Mouse (Mus musculus) liver, embryonic 11.5 days (tissue): ENCODE measurements at regions not wholly inside any gene's neighbourhood (a gene's known extent, or its start where the extent isn't known, plus 50 kb on each side); places are given as distances from the start of the nearest gene placed in this dataset.

ENCODE experiments used
- ATAC-seq: fragments of 200-750 bp; cut with Nextera tagmentation; replicated peaks from 2 replicates; pipeline ENCODE4 v1.8.0; 2017; ENCODE audit warnings: moderate number of reproducible peaks, mild to moderate bottlenecking, moderate TSS enrichment, moderate library complexity; ENCODE audit not compliant: low FRiP score
- DNase-seq: peaks from one replicate; pipeline ENCODE4 v3.0.0-alpha.2; 2017; ENCODE audit warnings: low spot score
- H3K27ac ChIP-seq: fragments of 300-500 bp; sonication (generic); 2 replicates; pipeline ENCODE4 v1.5.1; 2014; ENCODE audit warnings: mild to moderate bottlenecking, low read depth, low read length, control low read depth
- H3K27me3 ChIP-seq: fragments of 300-500 bp; sonication (generic); replicated peaks from 2 replicates; pipeline ENCODE4 v1.6.1; 2014; ENCODE audit warnings: low read length, mixed read lengths; ENCODE audit not compliant: control insufficient read depth, insufficient read depth
- H3K36me3 ChIP-seq: fragments of 300-500 bp; sonication (generic); 2 replicates; pipeline ENCODE4 v1.6.1; 2014; ENCODE audit warnings: mild to moderate bottlenecking, low read length, moderate library complexity, mixed read lengths; ENCODE audit not compliant: control insufficient read depth, insufficient read depth
- H3K4me1 ChIP-seq: fragments of 300-500 bp; sonication (generic); replicated peaks from 2 replicates; pipeline ENCODE4 v1.6.1; 2014; ENCODE audit warnings: low read length, mixed read lengths; ENCODE audit not compliant: control insufficient read depth, insufficient read depth
- H3K4me2 ChIP-seq: fragments of 300-500 bp; sonication (generic); 2 replicates; pipeline ENCODE4 v1.6.1; 2014; ENCODE audit warnings: mild to moderate bottlenecking, control low read depth, moderate library complexity
- H3K4me3 ChIP-seq: fragments of 300-500 bp; sonication (generic); 2 replicates; pipeline ENCODE4 v1.5.1; 2014; ENCODE audit warnings: low read depth, low read length, control low read depth
- H3K9ac ChIP-seq: fragments of 300-500 bp; sonication (generic); 2 replicates; pipeline ENCODE4 v1.6.1; 2014; ENCODE audit warnings: low read depth, low read length, control low read depth
- H3K9me3 ChIP-seq: fragments of 300-500 bp; sonication (generic); 2 replicates; pipeline ENCODE4 v1.6.1; 2016; ENCODE audit warnings: low read length, inconsistent platforms, mixed read lengths; ENCODE audit not compliant: control insufficient read depth
- whole genome bisulfite sequencing: fragments of 180-500 bp; shearing (Covaris S2); extraction: QIAGEN DNeasy Blood & Tissue Kit; methylation state at CpG from one replicate; pipeline ENCODE4 v1.1.7; 2014; 5-methylcytosine and 5-hydroxymethylcytosine counted together

- Histone ChIP-seq H3K9ac (no peak overlapping the region), H3K4me2 (no peak overlapping the region), H3K4me3 (no peak overlapping the region), H3K9me3 (no peaks in the 10 kb centered on the region), H3K4me1 (no peaks in the 10 kb centered on the region), H3K27me3 (no peaks in the 10 kb centered on the region), H3K27ac (no peak overlapping the region), H3K36me3 (no peaks in the 10 kb centered on the region)
- no peak for DNase-seq
- no peak for ATAC-seq
- WGBS: 38% methylated on average over 12 of the region's 12 CpGs
Measured at GRCm38 (mm10) chr2:160093078-160093477, 240.9 kb downstream of the Gm826 start.

- Histone ChIP-seq H3K9ac (no peak overlapping the region), H3K27me3 (no peaks in the 10 kb centered on the region), H3K9me3 (no peaks in the 10 kb centered on the region), H3K4me2 (no peak overlapping the region), H3K27ac (no peak overlapping the region), H3K36me3 (no peaks in the 10 kb centered on the region), H3K4me1 (no peaks in the 10 kb centered on the region), H3K4me3 (no peak overlapping the region)
- no peak for DNase-seq
- WGBS: 77% methylated on average over 4 of the region's 4 CpGs
- no peak for ATAC-seq
Measured at GRCm38 (mm10) chr2:160085999-160086398, 248.0 kb downstream of the Gm826 start.

- no peak overlapping the region for H3K4me3 ChIP-seq
- no peaks in the 10 kb centered on the region for H3K4me1 ChIP-seq
- H3K4me2 ChIP-seq: no peak overlapping the region
- WGBS: 81% methylated on average over 4 of the region's 4 CpGs
- no peaks in the 10 kb centered on the region for H3K9me3 ChIP-seq
- DNase-seq (no peak), ATAC-seq (no peak)
- H3K27ac ChIP-seq: no peak overlapping the region
- no peaks in the 10 kb centered on the region for H3K27me3 ChIP-seq
- H3K36me3 ChIP-seq: no peaks in the 10 kb centered on the region
- no peak overlapping the region for H3K9ac ChIP-seq
Measured at GRCm38 (mm10) chr2:160083674-160084073, 250.3 kb downstream of the Gm826 start.

GRCm38 (mm10) chr2:160082106-160082653, 251.8 kb downstream of the Gm826 start:
- Histone ChIP-seq H3K36me3 (no peaks in the 10 kb centered on the region), H3K4me2 (no peak overlapping the region), H3K27ac (no peak overlapping the region), H3K9me3 (no peaks in the 10 kb centered on the region), H3K9ac (no peak overlapping the region), H3K27me3 (no peaks in the 10 kb centered on the region), H3K4me1 (no peaks in the 10 kb centered on the region), H3K4me3 (no peak overlapping the region)
- no peak for ATAC-seq
- WGBS: 76% methylated on average over 5 of the region's 5 CpGs
- DNase-seq: no peak

- H3K4me1 ChIP-seq: no peaks in the 10 kb centered on the region
- WGBS: 76% methylated on average over 3 of the region's 3 CpGs
- no peaks in the 10 kb centered on the region for H3K36me3 ChIP-seq
- H3K9ac ChIP-seq: no peak overlapping the region
- H3K9me3 ChIP-seq: no peaks in the 10 kb centered on the region
- no peak overlapping the region for H3K27ac ChIP-seq
- no peak overlapping the region for H3K4me2 ChIP-seq
- no peak overlapping the region for H3K4me3 ChIP-seq
- DNase-seq (no peak), ATAC-seq (no peak)
- H3K27me3 ChIP-seq: no peaks in the 10 kb centered on the region
Measured at GRCm38 (mm10) chr2:160075694-160076093, 258.3 kb downstream of the Gm826 start.

- no peak for ATAC-seq
- Histone ChIP-seq H3K4me3 (no peak overlapping the region), H3K4me1 (no peaks in the 10 kb centered on the region), H3K9ac (no peak overlapping the region), H3K27ac (no peak overlapping the region), H3K9me3 (no peaks in the 10 kb centered on the region), H3K4me2 (no peak overlapping the region), H3K27me3 (no peaks in the 10 kb centered on the region), H3K36me3 (no peaks in the 10 kb centered on the region)
- DNase-seq: no peak
- 56% methylated on average over 2 of the region's 2 CpGs for WGBS
Measured at GRCm38 (mm10) chr2:160070441-160070840, 263.5 kb downstream of the Gm826 start.

GRCm38 (mm10) chr2:160068772-160069171, 265.2 kb downstream of the Gm826 start:
- H3K9me3 ChIP-seq: no peaks in the 10 kb centered on the region
- ATAC-seq: no peak

GRCm38 (mm10) chr2:160067904-160068303, 266.1 kb downstream of the Gm826 start:
- H3K36me3 ChIP-seq: no peaks in the 10 kb centered on the region
- no peak overlapping the region for H3K27ac ChIP-seq
- H3K27me3 ChIP-seq: no peaks in the 10 kb centered on the region
- no peak for DNase-seq
- H3K9me3 ChIP-seq: no peaks in the 10 kb centered on the region
- WGBS: 80% methylated on average over 9 of the region's 9 CpGs
- no peaks in the 10 kb centered on the region for H3K4me1 ChIP-seq
- no peak overlapping the region for H3K4me2 ChIP-seq
- no peak overlapping the region for H3K4me3 ChIP-seq
- ATAC-seq: no peak
- no peak overlapping the region for H3K9ac ChIP-seq

More at GRCm38 (mm10) chr2:160068772-160069171, 265.2 kb downstream of the Gm826 start:
- Histone ChIP-seq H3K4me2 (no peak overlapping the region), H3K4me1 (no peaks in the 10 kb centered on the region), H3K27me3 (no peaks in the 10 kb centered on the region), H3K4me3 (no peak overlapping the region), H3K27ac (no peak overlapping the region), H3K36me3 (no peaks in the 10 kb centered on the region), H3K9ac (no peak overlapping the region)
- DNase-seq: no peak
- 53% methylated on average over 4 of the region's 4 CpGs for whole genome bisulfite sequencing

GRCm38 (mm10) chr2:160066491-160067303, 267.3 kb downstream of the Gm826 start:
- Histone ChIP-seq H3K4me3 (no peak overlapping the region), H3K4me2 (no peak overlapping the region), H3K36me3 (no peaks in the 10 kb centered on the region), H3K4me1 (no peaks in the 10 kb centered on the region), H3K9ac (no peak overlapping the region), H3K27me3 (no peaks in the 10 kb centered on the region), H3K9me3 (no peaks in the 10 kb centered on the region), H3K27ac (no peak overlapping the region)
- ATAC-seq (no peak), DNase-seq (no peak)
- 53% methylated on average over 6 of the region's 6 CpGs for WGBS
